In genomic region chr13:21259677-21260113, GRCm38 (mm10) we compare ENCODE assay signal across 8 mouse cellular contexts. TPM values are rescaled to one million over a fixed set of nuclear protein-coding genes. Genes with fewer than 3 reads are reported as not detected.
A peak's percentile ranks its signal among the peaks of the same experiment; 100 is the strongest.
DNase-seq lines count a peak whose midpoint lies in the region; ATAC-seq and TF ChIP-seq lines count a peak whose summit lies in the region.

No protein-coding gene starts in this region.

- WGBS in forebrain, embryonic 12.5 days, result under 1% methylated on average over 18 of the region's 18 CpGs
- WGBS in stomach, postnatal 0 days, result 1% methylated on average over 18 of the region's 18 CpGs

- H3K4me3 ChIP-seq in forebrain, embryonic 12.5 days (replicated peaks), result peak overlapping the region; percentile 54
- peak overlapping the region; percentile 22; the same call in 1 of the 2 replicates for H3K4me3 ChIP-seq in stomach, postnatal 0 days (ENCODE audit: low read depth, low read length)

- TF ChIP-seq EP300 in stomach, postnatal 0 days (optimal IDR thresholded peaks at IDR 0.05), result no peak

- TF ChIP-seq CTCF in stomach, postnatal 0 days (IDR thresholded peaks at IDR 0.05; ENCODE audit: low read depth), result no peak

- DNase-seq in layer of hippocampus, adult 11-12 months (ENCODE audit: low spot score), result peak; percentile 45
- DNase-seq in layer of hippocampus, adult 9-10 months (ENCODE audit: low spot score), result no peak
- DNase-seq in c-Kit-positive CD71-positive TER-119-negative erythroid progenitor cells, embryonic 14.5 days (ENCODE audit: low read depth), result peak; percentile 71
- peak; percentile 42 for DNase-seq in kidney, postnatal 10 days
- DNase-seq in stomach, postnatal 0 days (ENCODE audit: low spot score), result no peak
- DNase-seq in testis, postnatal 14 days (ENCODE audit: low spot score), result no peak

- no peaks in the 10 kb centered on the region for H3K9me3 ChIP-seq in forebrain, embryonic 12.5 days
- H3K9me3 ChIP-seq in stomach, postnatal 0 days (ENCODE audit: control insufficient read depth, low read length), result no peaks in the 10 kb centered on the region

- ATAC-seq in forebrain, embryonic 12.5 days (ENCODE audit: low FRiP score), result peak; percentile 89
- ATAC-seq in megakaryocyte progenitor cell, adult 5-6 weeks (replicated peaks; ENCODE audit: poor library complexity), result peak; percentile 78
- ATAC-seq in stomach, postnatal 0 days (ENCODE audit: low FRiP score, low TSS enrichment), result no peak

- H3K9ac ChIP-seq in forebrain, embryonic 12.5 days, result peak overlapping the region; percentile 56
- H3K9ac ChIP-seq in stomach, postnatal 0 days (ENCODE audit: low read length), result no peak overlapping the region

- H3K27me3 ChIP-seq in forebrain, embryonic 12.5 days, result peaks cover 48% of the 10 kb centered on the region
- no peaks in the 10 kb centered on the region for H3K27me3 ChIP-seq in stomach, postnatal 0 days (ENCODE audit: control insufficient read depth, insufficient read depth, low read length)

- H3K36me3 ChIP-seq in forebrain, embryonic 12.5 days (replicated peaks), result no peaks in the 10 kb centered on the region
- no peaks in the 10 kb centered on the region for H3K36me3 ChIP-seq in stomach, postnatal 0 days (ENCODE audit: control insufficient read depth, insufficient read depth, low read length)

- H3K4me1 ChIP-seq in forebrain, embryonic 12.5 days, result peaks cover 14% of the 10 kb centered on the region
- 0 out of 2 replicates have a peak, but pooled peaks cover 2% of the 10 kb centered on the region for H3K4me1 ChIP-seq in stomach, postnatal 0 days (replicated peaks; ENCODE audit: control insufficient read depth, insufficient read depth)

- H3K4me2 ChIP-seq in forebrain, embryonic 12.5 days, result peak overlapping the region; percentile 61
- peak overlapping the region; percentile 33 for H3K4me2 ChIP-seq in stomach, postnatal 0 days (replicated peaks; ENCODE audit: low read depth)

- 0 out of 2 replicates have a peak overlapping the region, but pooled peaks have one; percentile 31 for H3K27ac ChIP-seq in forebrain, embryonic 12.5 days
- no peak overlapping the region for H3K27ac ChIP-seq in stomach, postnatal 0 days (replicated peaks)

RNA-seq across cellular contexts. Expression of gene Gpx5, which starts 32.8 kb away (rescaled TPM):
- polyA plus RNA-seq in forebrain, embryonic 12.5 days (2016; fragmentation: Nextera tagmentation; extraction: Ambion mirVana), result not detected in 2 replicates
- not detected in 2 replicates for total RNA-seq in megakaryocyte progenitor cell, adult 5-6 weeks (2015)
- total RNA-seq in megakaryocyte progenitor cell, adult 5-6 weeks (2017), result not detected in 2 replicates
- polyA plus RNA-seq in stomach, postnatal 0 days (2015; fragmentation: Nextera tagmentation; extraction: Ambion mirVana), result 0.06 TPM in 1 of 2 replicates, not detected in the other

RNA-seq across cellular contexts. Expression of gene Gpx6, which starts 52.2 kb away (rescaled TPM):
- polyA plus RNA-seq in forebrain, embryonic 12.5 days (2016; fragmentation: Nextera tagmentation; extraction: Ambion mirVana), result not detected in 2 replicates
- not detected in 2 replicates for total RNA-seq in megakaryocyte progenitor cell, adult 5-6 weeks (2015)
- total RNA-seq in megakaryocyte progenitor cell, adult 5-6 weeks (2017), result not detected in 2 replicates
- 0.07 TPM in 1 of 2 replicates, not detected in the other for polyA plus RNA-seq in stomach, postnatal 0 days (2015; fragmentation: Nextera tagmentation; extraction: Ambion mirVana)

Comparison
In these comparisons a context has a peak if more than half of its experiments do, and no peak if none do; other contexts are left out.
1. DNase-seq: peak in layer of hippocampus, adult 11-12 months (single experiment), c-Kit-positive CD71-positive TER-119-negative erythroid progenitor cells, embryonic 14.5 days (single experiment) and kidney, postnatal 10 days (single experiment); none in layer of hippocampus, adult 9-10 months (single experiment), stomach, postnatal 0 days (single experiment) and testis, postnatal 14 days (single experiment).